Mouse (Mus musculus) myocyte (in vitro differentiated cells): ENCODE measurements around the gene Sept6. TPM values are rescaled to one million over a fixed set of nuclear protein-coding genes. Genes with fewer than 3 reads are reported as not detected.

Source experiments
- H3K27me3 ChIP-seq: one replicate; pipeline ENCODE4 v1.6.1; 2011; ENCODE audit not compliant: control insufficient read depth, insufficient read depth, insufficient read length
- H3K36me3 ChIP-seq: one replicate; pipeline ENCODE4 v1.6.1; 2011; ENCODE audit not compliant: control insufficient read depth, insufficient read depth
- H3K4me2 ChIP-seq: one replicate; pipeline ENCODE4 v1.6.1; 2011; ENCODE audit warnings: low read depth, control low read depth
- H3K4me3 ChIP-seq: one replicate; pipeline ENCODE4 v1.5.1; 2011; ENCODE audit warnings: mild to moderate bottlenecking, control low read depth, moderate library complexity
- H3K79me2 ChIP-seq: one replicate; pipeline ENCODE4 v1.6.1; 2011; ENCODE audit not compliant: control insufficient read depth, insufficient read depth
- H3ac ChIP-seq: one replicate; pipeline ENCODE4 v1.6.1; 2011; ENCODE audit not compliant: control insufficient read depth, insufficient read length
- CEBPB ChIP-seq: IDR thresholded peaks from 2 replicates; pipeline ENCODE4 v1.6.1; 2011; ENCODE audit warnings: mild to moderate bottlenecking, moderate library complexity; ENCODE audit not compliant: poor library complexity, insufficient read depth, severe bottlenecking
- E2F4 ChIP-seq: IDR thresholded peaks from one replicate; pipeline ENCODE4 v1.6.1; 2011; ENCODE audit warnings: mild to moderate bottlenecking, control low read depth, moderate library complexity; ENCODE audit not compliant: insufficient read depth
- MAX ChIP-seq: IDR thresholded peaks from one replicate; pipeline ENCODE4 v1.6.1; 2011; ENCODE audit warnings: low read depth, mild to moderate bottlenecking, control low read depth
- MYOD1 ChIP-seq, 3 experiments: IDR thresholded peaks; one replicate each; pipeline ENCODE4 v1.6.1; 2011; ENCODE audit warnings: control low read depth in 2 of 3, low read depth in 2 of 3, mild to moderate bottlenecking in 2 of 3, moderate library complexity in 1 of 3; ENCODE audit not compliant: insufficient read length in 2 of 3, control insufficient read depth in 1 of 3
- MYOG ChIP-seq, 3 experiments: IDR thresholded peaks; one replicate each; pipeline ENCODE4 v1.6.1; 2011; ENCODE audit warnings: control low read depth in 2 of 3, low read depth in 2 of 3, mild to moderate bottlenecking in 2 of 3; ENCODE audit not compliant: insufficient read length in 2 of 3, control insufficient read depth in 1 of 3, insufficient read depth in 1 of 3
- POLR2A ChIP-seq: IDR thresholded peaks from one replicate; pipeline ENCODE4 v1.6.1; 2011; ENCODE audit warnings: low read depth, mild to moderate bottlenecking, control low read depth, moderate library complexity; ENCODE audit not compliant: insufficient read length
- POLR2AphosphoS2 ChIP-seq: IDR thresholded peaks from one replicate; pipeline ENCODE4 v1.6.1; 2011; ENCODE audit warnings: low read depth, control low read depth; ENCODE audit not compliant: insufficient read length
- REST ChIP-seq: IDR thresholded peaks from one replicate; pipeline ENCODE4 v1.6.1; 2011; ENCODE audit warnings: mild to moderate bottlenecking, control low read depth, moderate library complexity; ENCODE audit not compliant: insufficient read depth, insufficient read length
- SRF ChIP-seq: IDR thresholded peaks from one replicate; pipeline ENCODE4 v1.6.1; 2011; ENCODE audit warnings: low read depth; ENCODE audit not compliant: control insufficient read depth, insufficient read length
- TCF12 ChIP-seq: IDR thresholded peaks from one replicate; pipeline ENCODE4 v1.6.1; 2011; ENCODE audit warnings: mild to moderate bottlenecking, control low read depth; ENCODE audit not compliant: poor library complexity, insufficient read depth, severe bottlenecking
- TCF3 ChIP-seq: IDR thresholded peaks from one replicate; pipeline ENCODE4 v1.6.1; 2011; ENCODE audit warnings: low read depth, control low read depth; ENCODE audit not compliant: insufficient read length
- USF1 ChIP-seq: IDR thresholded peaks from one replicate; pipeline ENCODE4 v1.6.1; 2011; ENCODE audit warnings: low read depth, mild to moderate bottlenecking, control low read depth, moderate library complexity
- polyA plus RNA-seq: library from polyadenylated mRNA; unstranded; fragments of >200 nt; fragmentation: generic; extraction: Trizol; gene quantifications from one replicate; pipeline ENCODE4 v1.2.1, GENCODE M21; 2012; ENCODE audit warnings: missing spikeins

The Sept6 gene
- polyA plus RNA-seq, 1 experiment: 8.3 TPM

- Histone ChIP-seq H3K27me3 (no peaks in the 10 kb centered on the region), H3ac (no peak overlapping the region), H3K4me3 (no peak overlapping the region), H3K79me2 (no peaks in the 10 kb centered on the region), H3K4me2 (no peak overlapping the region), H3K36me3 (peaks cover 5% of the 10 kb centered on the region)
- TF ChIP-seq POLR2A (no peak), E2F4 (no peak), POLR2AphosphoS2 (no peak), TCF3 (no peak), REST (no peak), USF1 (no peak), TCF12 (no peak), MYOD1 (IDR thresholded peaks at IDR 0.05; ENCODE audit: control insufficient read depth in 1 of 3, insufficient read length in 2 of 3, low read depth in 2 of 3) (no peak), MAX (no peak), MYOG (IDR thresholded peaks at IDR 0.05; ENCODE audit: control insufficient read depth in 1 of 3, insufficient read depth in 1 of 3, insufficient read length in 2 of 3, low read depth in 2 of 3) (no peak)
Observed at GRCm38 (mm10) chrX:36884719-36885118, 106.9 kb downstream of the Sept6 start.

- Histone ChIP-seq H3K27me3 (no peaks in the 10 kb centered on the region), H3K4me3 (peak overlapping the region; percentile 30), H3ac (peak overlapping the region; percentile 39), H3K4me2 (peak overlapping the region; percentile 62), H3K36me3 (no peaks in the 10 kb centered on the region), H3K79me2 (peaks cover 5% of the 10 kb centered on the region)
- TF ChIP-seq MYOD1 (IDR thresholded peaks at IDR 0.05; ENCODE audit: control insufficient read depth in 1 of 3, insufficient read length in 2 of 3, low read depth in 2 of 3) (no peak), POLR2AphosphoS2 (no peak), E2F4 (no peak), TCF3 (no peak), CEBPB (no peak), SRF (no peak), MYOG (IDR thresholded peaks at IDR 0.05; ENCODE audit: control insufficient read depth in 1 of 3, insufficient read depth in 1 of 3, insufficient read length in 2 of 3, low read depth in 2 of 3) (no peak), TCF12 (no peak), MAX (no peak), REST (no peak), USF1 (no peak), POLR2A (no peak)
Observed at GRCm38 (mm10) chrX:36874704-36875128, 116.9 kb downstream of the Sept6 start.

GRCm38 (mm10) chrX:36874178-36874696 lies 117.4 kb downstream of the Sept6 start:
- Histone ChIP-seq H3K27me3 (no peaks in the 10 kb centered on the region), H3ac (peak overlapping the region; percentile 39), H3K79me2 (peaks cover 5% of the 10 kb centered on the region), H3K36me3 (no peaks in the 10 kb centered on the region), H3K4me2 (peak overlapping the region; percentile 66), H3K4me3 (peak overlapping the region; percentile 30)
- peak in 1 of 3 experiments; percentile 8 for TF ChIP-seq MYOD1 (IDR thresholded peaks at IDR 0.05; ENCODE audit: control insufficient read depth in 1 of 3, insufficient read length in 2 of 3, low read depth in 2 of 3)
- peak; percentile 94 for TF ChIP-seq POLR2AphosphoS2
- peak; percentile 95 for TF ChIP-seq POLR2A
- TF ChIP-seq CEBPB: no peak
- no peak for TF ChIP-seq E2F4
- no peak for TF ChIP-seq MYOG (IDR thresholded peaks at IDR 0.05; ENCODE audit: control insufficient read depth in 1 of 3, insufficient read depth in 1 of 3, insufficient read length in 2 of 3, low read depth in 2 of 3)

- H3K4me2 ChIP-seq: peak within 1 kb of the TSS; percentile 66
- H3K36me3 ChIP-seq: no peaks in the 10 kb centered on the region
- peak within 1 kb of the TSS; percentile 39 for H3ac ChIP-seq
- H3K4me3 ChIP-seq: peak within 1 kb of the TSS; percentile 30
- TF ChIP-seq CEBPB (no peak), TCF12 (no peak), SRF (no peak), REST (no peak), MYOG (IDR thresholded peaks at IDR 0.05; ENCODE audit: control insufficient read depth in 1 of 3, insufficient read depth in 1 of 3, insufficient read length in 2 of 3, low read depth in 2 of 3) (no peak), POLR2AphosphoS2 (no peak)
- peaks cover 5% of the 10 kb centered on the region for H3K79me2 ChIP-seq
- H3K27me3 ChIP-seq: no peaks in the 10 kb centered on the region
Observed at GRCm38 (mm10) chrX:36873765-36874164, 117.8 kb downstream of the Sept6 start, which contains the start of the genes Ube2a and C330007P06Rik. TSS of gene Ube2a (plus strand) at chrX:36873900. TSS of gene C330007P06Rik (minus strand) at chrX:36874111.

GRCm38 (mm10) chrX:36870372-36870771 lies 121.2 kb downstream of the Sept6 start:
- Histone ChIP-seq H3ac (no peak overlapping the region), H3K36me3 (no peaks in the 10 kb centered on the region), H3K79me2 (peaks cover 5% of the 10 kb centered on the region), H3K27me3 (no peaks in the 10 kb centered on the region), H3K4me2 (no peak overlapping the region), H3K4me3 (no peak overlapping the region)
- TF ChIP-seq TCF3 (no peak), POLR2AphosphoS2 (no peak), USF1 (no peak), POLR2A (no peak), TCF12 (no peak)
